7 mouse cellular contexts compared by ENCODE assay signal in the genomic region with DNA sequence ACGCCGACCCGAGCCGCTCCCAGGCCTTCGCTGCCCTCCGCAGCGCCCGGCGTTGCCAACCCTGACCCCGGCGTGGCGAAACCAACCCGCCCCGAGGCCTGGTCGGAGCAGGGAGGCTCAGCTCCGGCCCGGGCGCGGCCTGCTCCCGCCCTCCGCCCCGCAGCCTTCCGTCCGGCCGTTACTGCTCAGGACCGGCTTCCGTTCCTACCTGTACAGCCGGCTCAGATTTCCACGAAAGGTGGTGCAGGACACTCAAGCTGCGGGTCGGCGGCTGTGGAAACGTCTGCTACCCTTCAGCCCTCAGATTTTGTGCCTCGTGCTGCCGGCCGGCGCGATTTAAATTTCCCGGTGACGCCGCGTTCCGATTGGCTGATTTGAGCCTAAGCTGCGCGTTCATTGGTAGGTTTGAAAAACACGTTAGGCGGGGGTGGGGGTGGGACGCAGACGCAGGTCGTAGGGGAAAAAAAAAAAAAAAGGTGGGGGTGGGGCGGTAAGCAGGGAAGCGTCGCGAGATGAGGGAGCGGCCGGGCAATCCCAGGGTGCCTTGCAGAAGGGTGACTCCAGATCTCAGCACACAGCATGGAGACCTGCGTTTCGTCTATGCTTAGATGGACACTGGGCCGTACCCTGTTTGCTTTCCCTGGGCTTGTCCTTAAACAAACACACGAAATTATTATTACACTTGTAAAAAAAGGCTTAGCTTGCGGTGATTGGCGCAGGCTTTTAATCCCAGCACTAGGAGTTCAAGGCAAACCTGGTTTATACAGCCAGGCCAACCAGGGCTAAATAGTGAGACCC. TPM values are rescaled to one million over a fixed set of nuclear protein-coding genes. Genes with fewer than 3 reads are reported as not detected.
A peak's percentile ranks its signal among the peaks of the same experiment; 100 is the strongest.
DNase-seq lines count a peak whose midpoint lies in the region; ATAC-seq and TF ChIP-seq lines count a peak whose summit lies in the region.

Gene Kpna2, minus strand, starts transcription at position 391 of the 798 bp plus-strand sequence.

- ATAC-seq in intestine, postnatal 0 days: peak; percentile 93
- ATAC-seq in midbrain, embryonic 12.5 days (ENCODE audit: low FRiP score, low read depth): peak; percentile 92

- peaks cover 19% of the 10 kb centered on the region for H3K36me3 ChIP-seq in intestine, postnatal 0 days (ENCODE audit: control insufficient read depth, insufficient read depth)
- H3K36me3 ChIP-seq in midbrain, embryonic 12.5 days: peaks cover 29% of the 10 kb centered on the region
- H3K36me3 ChIP-seq in small intestine, adult 2 months (ENCODE audit: control insufficient read depth, insufficient read depth, low read length): peaks cover 25% of the 10 kb centered on the region

- peak; percentile 78; the same call in 1 of the 2 replicates for TF ChIP-seq POLR2A in small intestine, adult 2 months (IDR thresholded peaks at IDR 0.05; ENCODE audit: low read depth, low read length)

- H3K27ac ChIP-seq in intestine, postnatal 0 days (ENCODE audit: low read depth, low read length): peak within 1 kb of the TSS; percentile 81
- H3K27ac ChIP-seq in midbrain, embryonic 12.5 days (replicated peaks): peak within 1 kb of the TSS; percentile 84
- H3K27ac ChIP-seq in small intestine, adult 2 months (ENCODE audit: insufficient read depth, low read depth, low read length): peak within 1 kb of the TSS; percentile 78

- under 1% methylated on average over 62 of the region's 62 CpGs for WGBS in intestine, postnatal 0 days
- under 1% methylated on average over 62 of the region's 62 CpGs for WGBS in midbrain, embryonic 12.5 days
- under 1% methylated on average over 62 of the region's 62 CpGs for WGBS in small intestine, adult 2 months

- peak; percentile 86 for DNase-seq in adrenal gland, adult 8-10 months
- DNase-seq in embryo, embryonic 9.5 days (ENCODE audit: extremely low spot score): peak; percentile 92
- no peak for DNase-seq in gonadal fat pad, adult 2 months (ENCODE audit: low read depth)
- DNase-seq in left cerebral cortex, postnatal 4 days: peak; percentile 92

- H3K4me3 ChIP-seq in intestine, postnatal 0 days (ENCODE audit: low read depth, low read length): peak within 1 kb of the TSS; percentile 93
- H3K4me3 ChIP-seq in midbrain, embryonic 12.5 days: peak within 1 kb of the TSS; percentile 82
- H3K4me3 ChIP-seq in small intestine, adult 2 months (ENCODE audit: low read depth, low read length): peak within 1 kb of the TSS; percentile 96

- H3K4me2 ChIP-seq in intestine, postnatal 0 days (replicated peaks; ENCODE audit: low read depth): peak within 1 kb of the TSS; percentile 80
- peak within 1 kb of the TSS; percentile 64 for H3K4me2 ChIP-seq in midbrain, embryonic 12.5 days (replicated peaks)

- no peak for TF ChIP-seq CTCF in intestine, postnatal 0 days (IDR thresholded peaks at IDR 0.05; ENCODE audit: low read depth)
- no peak for TF ChIP-seq CTCF in small intestine, adult 2 months (IDR thresholded peaks at IDR 0.05; ENCODE audit: extremely low read depth, insufficient read length, insufficient replicate concordance, low read depth, low read length)

- peak within 1 kb of the TSS; percentile 69 for H3K9ac ChIP-seq in intestine, postnatal 0 days (ENCODE audit: low read depth, low read length)
- H3K9ac ChIP-seq in midbrain, embryonic 12.5 days (replicated peaks): peak within 1 kb of the TSS; percentile 90

- no peaks in the 10 kb centered on the region for H3K9me3 ChIP-seq in intestine, postnatal 0 days (ENCODE audit: control insufficient read depth)
- H3K9me3 ChIP-seq in midbrain, embryonic 12.5 days: no peaks in the 10 kb centered on the region

- no peaks in the 10 kb centered on the region for H3K27me3 ChIP-seq in intestine, postnatal 0 days (replicated peaks; ENCODE audit: control insufficient read depth, insufficient read depth, low read length)
- H3K27me3 ChIP-seq in midbrain, embryonic 12.5 days: no peaks in the 10 kb centered on the region
- H3K27me3 ChIP-seq in small intestine, adult 2 months (ENCODE audit: control insufficient read depth, insufficient read depth, low read length): no peaks in the 10 kb centered on the region

- intact Hi-C loops in left cerebral cortex, postnatal 4 days (cut with DNase I): no loop called here

- H3K4me1 ChIP-seq in intestine, postnatal 0 days (replicated peaks; ENCODE audit: control insufficient read depth, insufficient read depth, low read length): no peaks in the 10 kb centered on the region
- peaks cover 20% of the 10 kb centered on the region for H3K4me1 ChIP-seq in midbrain, embryonic 12.5 days
- peaks cover 3% of the 10 kb centered on the region; the same call in 1 of the 2 replicates for H3K4me1 ChIP-seq in small intestine, adult 2 months (ENCODE audit: control insufficient read depth, insufficient read depth, insufficient read length, low read length)

RNA-seq across cellular contexts. Expression of gene Kpna2, which starts in this region (rescaled TPM):
- 10 to 100 TPM; 20.7 to 37.7 (median 28.8) TPM for total RNA-seq in adrenal gland, adult 8-10 months (2022)
- polyA plus RNA-seq in gonadal fat pad, adult 2 months (2012; rRNA removed): 12.9 and 16.0 TPM in 2 replicates
- polyA plus RNA-seq in intestine, postnatal 0 days (2015; fragmentation: Nextera tagmentation; extraction: Ambion mirVana): 80.6 and 100 TPM in 2 replicates
- total RNA-seq in left cerebral cortex, postnatal 4 days (2021): 10 to 100 TPM; 43.4 to 53.2 TPM
- polyA plus RNA-seq in midbrain, embryonic 12.5 days (2016; fragmentation: Nextera tagmentation; extraction: Ambion mirVana): 491 and 516 TPM in 2 replicates
- 11.9 and 15.2 TPM in 2 replicates for polyA plus RNA-seq in small intestine, adult 2 months (2012; rRNA removed)
